Mouse (Mus musculus): Measurements from ENCODE around the gene Wnk4.
A peak's percentile ranks its signal among the peaks of the same experiment; 100 is the strongest.

DNA sequence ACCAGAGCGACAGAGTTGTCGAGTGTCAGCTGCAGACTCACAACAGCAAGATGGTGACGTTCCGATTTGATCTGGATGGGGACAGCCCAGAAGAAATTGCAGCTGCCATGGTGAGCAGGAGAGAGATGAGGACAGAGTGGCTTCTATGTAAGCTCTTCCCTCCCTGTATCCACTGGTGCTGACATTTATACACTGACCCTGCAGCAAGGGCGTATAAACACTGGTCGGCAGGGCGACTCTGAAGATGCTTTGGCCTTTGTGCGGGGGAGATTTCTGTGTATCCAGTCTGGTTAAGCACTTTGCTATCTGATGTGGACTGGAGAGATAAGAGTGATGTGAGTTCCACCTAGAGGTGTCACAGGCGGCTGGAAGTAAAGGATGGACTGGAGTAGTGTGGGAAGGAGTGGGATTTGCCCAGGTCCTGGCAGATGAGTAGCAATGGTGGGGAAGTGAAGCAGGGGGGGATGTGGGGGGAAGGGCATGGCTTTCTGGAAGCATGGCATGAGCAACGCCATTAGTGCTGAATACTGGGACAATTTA, 9.3 kb downstream of the Wnk4 start:
- TF ChIP-seq ZNF384 (IDR thresholded peaks at IDR 0.05; ENCODE audit: low read depth, low read length) (no peak), HCFC1 (IDR thresholded peaks at IDR 0.05; ENCODE audit: borderline replicate concordance, insufficient read depth, low read length) (no peak), ZC3H11A (IDR thresholded peaks at IDR 0.05; ENCODE audit: borderline replicate concordance, low read depth, low read length) (no peak), CHD2 (IDR thresholded peaks at IDR 0.05; ENCODE audit: low read depth, low read length) (peak; percentile 11; the same call in 1 of the 2 replicates), MAFK (IDR thresholded peaks at IDR 0.05; ENCODE audit: insufficient read depth, low read depth, low read length) (no peak)

All from ES-E14 (cell line).